Mouse (Mus musculus) embryo, embryonic 10 days (tissue): ENCODE data around the gene Fam213b.

Source experiments
- DNase-seq: peaks from one replicate; pipeline ENCODE4 v3.0.0-alpha.2; 2015; ENCODE audit warnings: low spot score

Gene Fam213b

DNA sequence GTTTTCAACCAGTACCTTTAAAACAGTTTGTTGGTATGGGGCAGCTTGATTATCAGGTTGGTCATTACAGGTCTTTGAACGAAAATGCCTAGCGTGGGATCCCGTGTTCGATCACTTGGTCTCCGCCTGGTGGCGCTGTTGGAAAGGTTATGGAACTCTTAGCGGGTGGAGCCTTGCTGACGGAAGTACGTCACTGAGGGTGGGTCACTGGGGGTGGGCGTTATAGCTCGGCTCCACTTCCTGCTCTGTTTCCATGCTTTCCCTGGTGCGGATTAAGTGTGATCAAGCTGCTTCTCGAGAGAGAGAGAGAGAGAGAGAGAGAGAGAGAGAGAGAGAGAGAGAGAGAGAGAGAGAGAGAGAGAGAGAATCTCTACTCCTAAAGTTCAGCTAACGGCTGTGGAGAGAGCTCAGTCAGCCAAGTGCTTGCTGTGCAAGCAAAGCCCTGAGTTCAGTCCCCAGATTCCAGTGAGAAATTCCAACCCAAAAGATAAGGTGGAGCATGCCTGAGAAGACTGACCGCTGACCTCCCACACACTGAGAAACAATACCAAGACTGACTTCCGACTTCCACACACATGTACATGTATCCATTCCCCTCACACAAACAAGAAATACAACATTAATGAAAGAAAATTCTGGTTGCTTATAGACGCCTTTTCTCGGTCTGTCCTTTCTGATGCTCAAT lies 20.9 kb downstream of the Fam213b start:
- peak; percentile 98 for DNase-seq

DNA sequence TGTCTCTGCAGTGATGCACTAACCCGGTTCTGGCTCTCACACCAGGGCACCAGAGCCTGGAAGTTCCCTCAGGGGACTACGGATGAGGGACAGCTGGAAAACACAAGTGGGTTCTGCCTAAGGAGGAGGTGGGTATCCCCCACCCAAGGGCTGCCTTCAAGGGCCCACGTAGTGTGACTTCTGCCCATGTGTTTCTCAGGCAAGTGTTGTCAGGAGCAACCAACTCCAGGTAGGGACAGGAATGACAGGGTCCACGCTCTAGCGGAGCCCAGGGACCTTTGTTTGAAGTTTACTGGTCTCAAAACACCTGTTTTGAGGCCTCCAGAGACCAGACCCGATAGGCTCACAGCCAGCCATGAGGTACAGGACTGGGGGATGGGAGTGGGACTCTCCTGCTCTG lies 25.7 kb downstream of the Fam213b start:
- no peak for DNase-seq

GRCm38 (mm10) chr4:154871757-154872251 lies 27.1 kb downstream of the Fam213b start:
- DNase-seq: peak; percentile 71

GRCm38 (mm10) chr4:154870721-154871120 lies 28.2 kb downstream of the Fam213b start:
- no peak for DNase-seq

DNA sequence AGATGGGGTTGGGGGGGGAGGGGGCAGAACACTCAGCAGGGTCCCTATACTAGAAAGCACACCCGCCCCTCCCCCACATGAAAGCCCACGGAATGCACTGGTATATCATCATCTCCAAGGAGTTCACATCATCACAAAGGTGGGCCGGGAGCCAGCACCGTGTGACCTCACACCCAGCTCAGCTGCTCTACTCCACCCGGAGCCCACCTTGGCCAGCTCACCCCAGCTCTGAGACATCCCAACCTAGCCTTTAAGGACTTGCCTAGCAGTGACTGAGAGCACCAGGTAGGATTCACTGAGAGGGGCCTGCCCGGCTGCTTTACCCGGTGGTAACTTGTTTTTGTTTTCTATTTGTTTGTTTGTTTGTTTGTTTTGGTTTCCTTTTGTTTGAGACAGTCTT lies 29.5 kb downstream of the Fam213b start, which contains the start of gene Mmel1:
Gene Mmel1, plus strand, starts transcription at position 146 of the 400 bp plus-strand sequence.
- DNase-seq: no peak

- no peak for DNase-seq
Observed at GRCm38 (mm10) chr4:154867257-154867656, 31.7 kb downstream of the Fam213b start.

DNA sequence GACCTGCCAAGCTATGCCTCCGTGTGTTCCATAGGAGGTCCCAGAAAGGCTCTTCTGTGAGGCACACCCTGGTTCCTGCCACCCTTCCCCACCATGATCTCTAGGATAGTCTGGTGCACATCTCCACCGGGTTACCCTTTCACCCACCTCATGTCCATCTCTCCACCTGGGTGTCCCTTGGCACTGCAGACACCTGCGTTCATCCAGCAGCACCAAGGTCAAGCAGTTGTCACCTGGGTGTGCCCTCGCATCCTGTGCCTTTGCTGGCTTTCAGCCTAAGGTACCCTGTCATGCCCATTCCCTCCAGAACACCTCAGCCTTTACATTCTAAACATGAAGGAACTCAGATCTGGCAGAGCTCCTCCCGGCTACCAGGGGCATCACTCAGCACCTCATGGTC lies 32.5 kb downstream of the Fam213b start:
- DNase-seq: no peak

- no peak for DNase-seq
Observed at GRCm38 (mm10) chr4:154864961-154865760, 33.8 kb downstream of the Fam213b start.

DNA sequence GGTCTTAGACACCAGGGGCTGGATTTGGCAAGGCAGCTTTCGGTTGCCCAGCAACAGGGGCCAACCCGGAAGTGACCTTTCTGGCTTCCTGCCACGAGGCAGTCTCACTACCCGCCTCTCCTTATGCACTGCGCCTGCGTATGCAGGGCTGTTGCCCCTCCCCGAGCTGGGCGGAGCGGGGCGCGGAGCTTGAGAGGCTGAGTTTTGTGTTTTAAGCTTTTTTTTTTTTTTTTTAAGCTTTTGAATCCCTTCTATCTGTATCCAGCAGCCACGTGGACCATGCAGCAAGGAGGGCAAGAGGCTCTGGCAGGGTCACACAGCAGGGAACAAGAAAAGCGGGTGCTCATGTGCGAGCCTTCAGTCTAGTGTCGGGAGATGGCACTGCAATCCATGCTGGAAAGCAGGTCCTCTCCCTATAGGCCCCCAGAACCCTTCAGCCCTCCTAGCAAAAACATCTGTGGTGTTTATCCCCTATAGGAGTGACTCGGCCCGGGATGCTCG lies 34.6 kb downstream of the Fam213b start:
- peak; percentile 97 for DNase-seq

DNA sequence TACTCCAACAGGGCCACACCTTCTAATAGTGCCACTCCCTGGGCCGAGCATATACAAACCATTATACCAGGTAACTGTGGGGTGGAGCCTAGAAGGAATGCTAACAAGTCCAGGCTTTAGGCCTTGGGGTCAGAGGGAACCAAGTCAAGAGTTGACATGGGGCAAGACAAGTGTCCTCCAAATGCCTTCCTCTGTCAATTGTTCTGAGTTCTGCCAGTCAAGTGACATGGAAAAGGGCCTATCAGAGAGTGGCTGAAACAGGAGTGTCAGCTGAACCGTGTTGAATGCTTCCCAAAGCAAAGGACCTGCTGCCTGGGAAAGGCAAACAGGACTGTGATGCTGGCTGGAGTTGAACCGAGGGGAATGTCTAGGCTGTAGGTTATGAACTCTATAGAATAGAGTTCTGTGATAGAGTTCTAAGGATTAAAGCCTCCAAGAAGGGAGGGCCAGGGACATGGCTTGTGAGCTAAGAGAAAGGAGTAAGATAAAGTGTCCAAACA lies 35.4 kb downstream of the Fam213b start:
- DNase-seq: no peak

- DNase-seq: no peak
Observed at GRCm38 (mm10) chr4:154861967-154862366, 37.0 kb downstream of the Fam213b start.

GRCm38 (mm10) chr4:154858601-154859000 lies 40.3 kb downstream of the Fam213b start:
- DNase-seq: no peak

- DNase-seq: no peak
Observed at GRCm38 (mm10) chr4:154857366-154858240, 41.3 kb downstream of the Fam213b start.

- no peak for DNase-seq
Observed at GRCm38 (mm10) chr4:154856882-154857281, 42.1 kb downstream of the Fam213b start.

DNA sequence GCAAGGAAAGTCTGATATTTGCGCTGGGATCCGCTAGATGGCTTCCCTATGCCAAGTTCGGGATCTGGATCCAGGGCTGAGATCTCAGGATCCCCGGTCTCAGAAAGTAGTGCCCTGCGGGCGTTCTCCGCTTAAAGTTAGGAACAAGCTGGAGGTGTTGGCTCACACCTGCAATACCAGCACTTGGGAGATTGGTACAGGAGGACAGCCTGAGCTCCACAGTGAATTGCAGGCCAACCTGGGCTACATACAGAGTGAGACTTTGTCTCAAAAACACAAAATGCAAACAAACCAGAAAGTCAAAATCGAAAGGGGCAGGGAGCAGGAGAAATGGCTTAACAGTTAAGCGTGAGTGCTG lies 42.5 kb downstream of the Fam213b start:
- no peak for DNase-seq

- DNase-seq: peak; percentile 96
Observed at GRCm38 (mm10) chr4:154855721-154856479, 43.0 kb downstream of the Fam213b start.

DNA sequence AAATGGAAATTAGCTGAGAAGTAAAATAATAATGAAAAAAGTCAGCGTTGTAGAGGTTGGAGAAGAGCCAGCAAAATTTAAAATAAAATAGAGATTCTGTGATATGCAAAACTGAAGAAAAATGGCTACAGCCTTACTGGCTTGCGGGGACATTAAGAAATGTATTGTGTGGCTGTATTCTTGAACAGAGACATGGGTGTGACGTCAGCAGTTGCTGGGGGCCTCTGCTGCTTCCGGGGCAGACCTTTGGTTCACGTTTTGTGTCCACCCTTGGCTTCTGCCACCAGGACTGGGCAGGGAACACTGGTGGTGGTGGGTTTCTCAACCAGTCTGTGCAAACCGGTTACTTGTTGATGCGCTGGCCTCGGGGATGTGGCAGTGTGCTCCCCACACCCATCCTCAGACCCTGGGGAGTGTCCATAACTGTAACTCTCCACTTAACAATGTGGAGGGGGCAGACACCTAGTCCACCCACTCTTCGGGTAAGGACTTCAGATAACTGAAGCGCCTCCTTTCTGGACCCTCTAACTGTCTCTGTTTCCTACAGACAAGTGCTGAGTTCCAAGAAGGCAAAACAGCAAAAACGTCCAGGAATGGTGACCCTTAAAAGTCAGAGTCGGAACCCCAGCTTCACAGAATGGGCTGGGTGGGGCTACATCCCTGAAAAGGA lies 44.1 kb downstream of the Fam213b start:
- DNase-seq: no peak

GRCm38 (mm10) chr4:154853881-154854280 lies 45.1 kb downstream of the Fam213b start:
- DNase-seq: no peak

DNA sequence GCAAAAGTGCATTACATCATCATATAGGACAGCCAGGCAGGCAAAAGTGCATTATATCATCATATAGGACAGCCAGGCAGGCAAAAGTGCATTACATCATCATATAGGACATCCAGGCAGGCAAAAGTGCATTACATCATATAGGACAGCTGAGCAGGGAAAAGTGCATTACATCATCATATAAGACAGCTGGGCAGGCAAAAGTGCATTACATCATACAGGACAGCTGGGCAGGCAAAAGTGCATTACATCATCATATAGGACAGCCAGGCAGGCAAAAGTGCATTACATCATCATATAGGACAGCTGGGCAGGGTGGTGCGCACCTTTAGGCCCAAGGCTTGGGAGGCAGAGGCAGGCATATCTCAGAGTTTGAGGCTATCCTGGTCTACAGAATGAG lies 46.2 kb downstream of the Fam213b start:
- DNase-seq: no peak
